Mouse (Mus musculus) megakaryocyte-erythroid progenitor cell, adult 5-6 weeks (primary cell): ENCODE measurements at regions not wholly inside any gene's neighbourhood (a gene's known extent, or its start where the extent isn't known, plus 50 kb on each side); places are given as distances from the start of the nearest gene placed in this dataset.

Source experiments
- ATAC-seq: replicated peaks from 2 replicates; pipeline ENCODE4 v1.8.0; 2016; ENCODE audit warnings: mild to moderate bottlenecking, inconsistent platforms; ENCODE audit not compliant: severe bottlenecking, poor library complexity, low FRiP score, low TSS enrichment

- no peak for ATAC-seq
These were observed 245.7 kb downstream of the Flrt2 start for GRCm38 (mm10) chr12:95937705-95938104.

GRCm38 (mm10) chr12:95940465-95941012 is 248.5 kb downstream of the Flrt2 start:
- no peak for ATAC-seq

- no peak for ATAC-seq
These were observed 267.9 kb downstream of the Flrt2 start for GRCm38 (mm10) chr12:95959786-95960504.

GRCm38 (mm10) chr12:95960505-95960871 is 268.5 kb downstream of the Flrt2 start:
- ATAC-seq, result no peak

- no peak for ATAC-seq
These were observed 270.8 kb downstream of the Flrt2 start for GRCm38 (mm10) chr12:95962817-95963216.

GRCm38 (mm10) chr12:95988669-95989288 is 296.8 kb downstream of the Flrt2 start:
- no peak for ATAC-seq

- no peak for ATAC-seq
These were observed 302.9 kb downstream of the Flrt2 start for GRCm38 (mm10) chr12:95994963-95995362.

- no peak for ATAC-seq
These were observed 338.2 kb downstream of the Flrt2 start for GRCm38 (mm10) chr12:96030180-96030579.

GRCm38 (mm10) chr12:96075365-96075764 is 383.3 kb downstream of the Flrt2 start:
- ATAC-seq, result no peak

GRCm38 (mm10) chr12:96090995-96091394 is 399.0 kb downstream of the Flrt2 start:
- no peak for ATAC-seq

- no peak for ATAC-seq
These were observed 414.2 kb downstream of the Flrt2 start for GRCm38 (mm10) chr12:96106254-96106653.

- no peak for ATAC-seq
These were observed 422.8 kb downstream of the Flrt2 start for GRCm38 (mm10) chr12:96114727-96115379.

GRCm38 (mm10) chr12:96117553-96117952 is 425.5 kb downstream of the Flrt2 start:
- no peak for ATAC-seq

- no peak for ATAC-seq
These were observed 432.3 kb downstream of the Flrt2 start for GRCm38 (mm10) chr12:96124156-96124931.

- ATAC-seq, result no peak
These were observed 437.9 kb downstream of the Flrt2 start for GRCm38 (mm10) chr12:96129870-96130454.

- no peak for ATAC-seq
These were observed 438.9 kb downstream of the Flrt2 start for GRCm38 (mm10) chr12:96130796-96131512.

GRCm38 (mm10) chr12:96134136-96134535 is 442.1 kb downstream of the Flrt2 start:
- ATAC-seq, result no peak

- no peak for ATAC-seq
These were observed 449.7 kb downstream of the Flrt2 start for GRCm38 (mm10) chr12:96141748-96142147.

- ATAC-seq, result no peak
These were observed 462.1 kb downstream of the Flrt2 start for GRCm38 (mm10) chr12:96154095-96154494.
